Mouse (Mus musculus) heart, embryonic 15.5 days (tissue): ENCODE measurements around the gene Tango2. TPM values are rescaled to one million over a fixed set of nuclear protein-coding genes. Genes with fewer than 3 reads are reported as not detected.

Source experiments
- microRNA counts: library from miRNA; unstranded; fragments of <30 nt; microRNA quantifications from one replicate; lab custom pipeline; 2016
- microRNA-seq: library from miRNA; unstranded; fragments of <30 nt; microRNA quantifications from one replicate; pipeline ENCODE4, GENCODE M21; 2016
- polyA plus RNA-seq: library from polyadenylated mRNA; unstranded; fragments of >200 nt; fragmentation: Nextera tagmentation; extraction: Ambion mirVana; gene quantifications from 2 replicates; pipeline ENCODE4 v1.2.1, GENCODE M21; 2015

Tango2 gene
- polyA plus RNA-seq, 1 experiment from 2014 or later, result 61.4 TPM

MicroRNAs encoded within 50 kb of the gene (microRNA counts, 519-probe panel; counts per million panel counts)
- microRNA mmu-miR-1306 (lab: Ali Mortazavi, UCI) (2,388 counts per million, percentile 46 among the panel's probes with 10 or more counts), microRNA mmu-miR-185 (lab: Ali Mortazavi, UCI) (2,950 counts per million, percentile 72 among the panel's probes with 10 or more counts)

Small RNAs within 50 kb of the gene (microRNA-seq; reads per million reads assigned to microRNA genes)
- gene Gm24572, result not detected
- not detected for gene Gm26219
- 205 reads per million, percentile 60 among the genes with 10 or more reads in this experiment for gene Mir1306
- 510 reads per million, percentile 72 among the genes with 10 or more reads in this experiment for gene Mir185

Other genes with a start within 250 kb of the Tango2 start
- gene Rtn4r, start 220.5 kb downstream of the Tango2 start, polyA plus RNA-seq, result 0.60 and 1.2 TPM in 2 replicates
- gene Ccdc188, start 130.2 kb downstream of the Tango2 start, polyA plus RNA-seq, result 0.14 TPM in 1 of 2 replicates, not detected in the other
- 18.8 and 29.3 TPM in 2 replicates for gene Zdhhc8, start 113.0 kb downstream of the Tango2 start, polyA plus RNA-seq
- 44.1 and 75.4 TPM in 2 replicates for gene Trmt2a, start 99.4 kb downstream of the Tango2 start, polyA plus RNA-seq
- 301 and 339 TPM in 2 replicates for gene Ranbp1, start 99.4 kb downstream of the Tango2 start, polyA plus RNA-seq
- 1.2 and 2.4 TPM in 2 replicates for gene Gm49776, start 89.8 kb downstream of the Tango2 start, polyA plus RNA-seq
- 15.8 and 19.6 TPM in 2 replicates for gene Dgcr8, start 58.9 kb downstream of the Tango2 start, polyA plus RNA-seq
- 28.4 and 40.0 TPM in 2 replicates for gene Arvcf, start 79 bp upstream of the Tango2 start, polyA plus RNA-seq
- gene Txnrd2, start 78.3 kb upstream of the Tango2 start, polyA plus RNA-seq, result 35.3 and 37.7 TPM in 2 replicates
- gene Comt, start 78.7 kb upstream of the Tango2 start, polyA plus RNA-seq, result 113 and 129 TPM in 2 replicates
- 9.3 and 11.2 TPM in 2 replicates for gene Gnb1l, start 150.6 kb upstream of the Tango2 start, polyA plus RNA-seq
- gene Rtl10, start 150.8 kb upstream of the Tango2 start, polyA plus RNA-seq, result 1.8 and 2.7 TPM in 2 replicates
- 0.66 and 1.5 TPM in 2 replicates for gene Tbx1, start 242.6 kb upstream of the Tango2 start, polyA plus RNA-seq